Mouse (Mus musculus): Measurements from ENCODE around the gene Rap1b.
A peak's percentile ranks its signal among the peaks of the same experiment; 100 is the strongest.

The Rap1b gene

DNA sequence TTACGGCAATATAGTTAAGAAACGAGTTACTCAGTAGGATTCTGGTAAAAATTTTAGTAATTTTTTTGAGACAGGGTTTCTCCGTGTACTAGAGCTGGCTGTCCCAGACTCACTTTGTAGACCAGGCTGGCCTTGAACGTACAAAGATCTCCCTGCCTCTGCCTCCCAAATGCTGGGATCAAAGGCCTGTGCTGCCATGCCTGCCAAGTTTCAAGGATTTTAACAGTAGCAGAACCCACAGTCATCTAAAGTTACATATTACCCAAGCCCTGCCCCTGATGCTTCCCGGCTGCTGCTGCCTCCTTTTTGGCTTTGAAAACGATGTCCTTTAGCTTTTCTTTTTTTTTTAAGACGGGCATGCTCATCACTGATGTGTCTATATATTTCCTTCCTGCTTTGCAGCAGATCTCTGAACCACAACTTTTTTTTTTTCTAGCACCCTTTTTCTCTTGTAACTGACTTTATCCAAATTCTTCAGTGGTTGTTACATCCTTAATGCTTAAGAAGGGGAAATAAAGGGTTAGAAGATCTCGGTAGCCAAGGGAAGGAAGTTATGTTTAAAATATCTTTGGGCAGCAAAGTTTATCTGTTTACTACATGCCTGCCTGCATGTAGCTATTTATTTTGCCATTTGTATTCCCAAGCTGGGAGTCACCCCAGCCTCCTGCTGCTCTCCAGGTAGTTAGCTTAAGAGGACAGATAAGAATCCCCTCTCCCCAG is 10.3 kb upstream of the Rap1b start:
- DNase-seq, result peak in 1 of 2 experiments; percentile 33

DNA sequence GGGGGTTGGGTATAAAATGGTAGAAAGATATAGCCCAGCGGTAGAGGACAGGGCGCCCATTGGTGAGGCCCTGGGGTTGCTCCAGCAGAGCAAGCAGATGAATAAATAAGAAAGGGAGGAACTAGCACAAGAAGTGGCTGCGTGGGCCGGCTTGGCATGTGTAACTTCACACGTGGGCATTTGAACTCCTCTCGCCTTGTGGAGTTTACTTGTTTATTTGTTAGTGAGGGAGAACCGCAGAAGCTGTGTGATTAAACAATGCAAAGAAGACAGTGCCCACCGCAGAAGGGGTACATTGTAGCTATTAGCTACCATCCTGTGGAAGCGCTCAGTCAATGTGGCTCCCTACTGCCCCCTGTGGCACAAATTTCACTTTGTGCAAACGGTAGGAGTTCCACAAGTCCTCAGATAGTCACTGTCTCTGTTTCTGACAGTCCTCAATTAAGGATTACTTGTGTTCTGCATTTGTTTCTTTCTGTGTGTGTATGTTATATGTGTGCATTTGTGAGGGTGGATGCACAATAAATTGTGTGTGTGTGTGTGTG is 6.9 kb upstream of the Rap1b start:
- no peak for DNase-seq

DNA sequence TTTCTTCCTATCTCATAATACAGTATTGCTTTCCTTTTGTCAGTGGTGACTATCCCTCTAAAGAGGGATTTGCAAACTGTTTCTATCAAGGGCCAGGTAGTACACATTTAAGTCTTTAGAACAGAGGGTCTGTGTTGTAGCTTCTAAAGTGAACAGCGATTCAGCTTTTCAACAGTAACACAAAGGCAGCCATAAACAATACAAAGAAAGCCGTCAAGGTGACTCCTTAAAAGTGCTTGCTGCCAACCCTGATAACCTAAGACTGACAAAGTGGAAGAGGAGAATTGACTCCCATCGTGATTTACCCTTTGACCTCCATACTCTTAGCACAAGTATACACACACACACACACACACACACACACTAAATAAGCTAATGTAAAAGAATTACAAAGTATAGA is 3.1 kb upstream of the Rap1b start:
- no peak for DNase-seq

DNA sequence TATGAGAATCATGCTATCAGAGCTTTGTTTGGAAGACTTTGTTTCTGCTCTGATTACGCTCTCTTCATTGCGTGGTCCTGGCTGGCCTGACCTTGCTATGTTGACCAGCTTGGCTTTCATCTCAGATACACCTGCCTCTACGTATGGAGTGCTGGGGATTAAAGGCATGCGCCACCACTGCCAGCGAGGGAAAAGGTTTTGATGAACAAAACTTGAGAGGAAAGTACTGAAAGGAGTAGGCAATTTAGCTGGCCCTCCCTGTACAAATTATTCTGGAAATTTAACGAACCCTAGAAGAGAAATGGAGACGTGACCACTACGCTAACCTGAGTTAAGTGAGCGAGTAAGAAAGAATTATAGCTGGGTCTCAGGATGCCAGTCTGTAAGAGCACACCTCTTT is 961 bp upstream of the Rap1b start:
- DNase-seq, result no peak

DNA sequence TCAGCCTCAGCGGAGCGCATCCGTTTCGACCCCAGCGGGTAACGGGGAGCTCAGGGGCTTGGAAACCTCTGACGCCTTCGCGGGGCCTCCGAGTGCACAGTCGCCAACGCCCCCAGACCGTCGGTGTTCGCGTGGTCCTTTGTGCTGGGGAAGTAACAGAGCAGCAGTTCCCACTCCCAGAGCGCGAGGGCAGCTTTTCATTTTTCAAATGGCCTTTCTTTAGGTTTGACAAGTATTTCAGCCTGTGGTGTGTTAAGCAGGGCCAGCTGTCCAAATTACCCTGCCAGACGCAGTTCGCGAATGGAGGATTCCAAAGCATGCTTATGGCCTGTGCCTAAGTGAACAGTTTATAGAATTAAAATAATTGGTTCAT is 411 bp upstream of the Rap1b start:
- DNase-seq, result no peak

DNA sequence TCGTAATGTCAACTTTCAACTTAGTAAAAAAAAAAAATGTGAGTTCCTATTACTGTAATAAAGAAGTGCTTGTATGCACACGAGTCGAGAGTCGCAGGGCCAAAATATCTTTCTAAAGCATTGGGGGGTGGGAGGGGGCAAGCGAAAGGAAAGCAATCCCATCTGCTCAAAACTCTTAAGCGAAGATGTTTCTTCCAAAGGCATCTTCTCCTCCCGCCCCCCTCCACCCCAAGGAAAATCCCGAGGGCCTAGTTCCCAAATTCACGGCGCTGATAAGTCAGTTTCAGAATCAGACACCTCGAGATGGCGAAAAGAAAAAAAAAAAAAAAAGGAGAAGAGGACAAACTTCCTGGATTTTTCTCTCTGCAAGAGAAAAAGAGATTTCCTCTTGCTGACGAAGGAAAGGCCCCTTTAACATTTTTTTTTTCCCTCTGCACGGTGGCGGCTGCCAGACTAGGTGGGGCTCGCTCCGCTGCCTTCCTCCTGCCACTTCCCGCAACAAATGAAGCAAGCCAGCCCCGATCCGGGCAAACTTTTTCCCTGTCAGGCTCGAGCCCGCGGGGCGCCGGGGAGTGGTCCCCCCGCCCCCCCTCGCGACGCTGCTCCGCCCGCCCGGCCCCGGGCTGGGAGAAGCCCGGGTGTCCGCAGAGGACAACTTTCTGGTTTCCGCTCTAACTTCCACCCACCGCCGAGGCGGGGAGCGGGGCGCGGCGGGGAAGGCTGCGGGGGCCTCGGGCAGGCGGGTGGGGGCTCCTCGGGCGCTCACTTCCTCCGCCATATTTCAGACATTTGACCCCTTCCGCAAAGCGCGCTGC is 846 bp downstream of the Rap1b start:
- peak; percentile 66 to 70 for DNase-seq

DNA sequence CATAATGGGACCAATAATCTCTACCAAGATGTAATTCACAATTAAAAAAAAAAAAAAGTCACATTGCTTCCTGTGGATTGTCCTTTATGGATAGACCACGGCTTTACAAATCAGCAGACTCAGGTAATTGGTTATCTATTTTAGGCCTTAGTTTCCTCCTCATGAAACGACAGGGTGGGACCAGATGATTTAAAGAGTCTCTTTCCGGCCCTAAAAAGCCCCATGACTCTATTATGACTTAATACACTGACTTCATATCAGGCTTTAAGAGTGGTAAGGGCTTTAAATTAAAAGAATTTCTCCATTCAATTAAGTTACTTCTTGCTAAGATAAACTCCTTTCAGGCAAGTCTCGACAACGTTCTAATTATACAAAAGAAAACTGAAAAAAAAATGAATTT is 1.6 kb downstream of the Rap1b start:
- DNase-seq, result no peak

DNA sequence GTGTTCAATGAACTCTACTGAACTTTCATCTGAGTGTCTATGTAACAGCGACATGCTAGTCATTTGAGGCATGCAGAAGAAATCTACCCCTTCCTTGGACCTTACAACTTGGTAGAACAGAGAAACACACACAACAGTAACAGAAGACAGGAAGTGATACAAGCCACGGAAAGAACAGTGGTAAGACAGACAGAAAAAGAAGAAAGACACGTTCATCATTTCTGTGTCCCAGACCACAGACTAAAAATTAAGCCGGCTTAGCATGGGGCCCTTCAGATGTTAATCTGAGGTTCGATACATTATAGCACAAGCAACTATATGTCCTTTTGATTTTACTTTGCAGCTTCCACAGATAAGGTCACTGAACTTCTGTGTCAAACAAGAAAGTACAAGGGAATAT is 2.1 kb downstream of the Rap1b start:
- DNase-seq, result no peak

DNA sequence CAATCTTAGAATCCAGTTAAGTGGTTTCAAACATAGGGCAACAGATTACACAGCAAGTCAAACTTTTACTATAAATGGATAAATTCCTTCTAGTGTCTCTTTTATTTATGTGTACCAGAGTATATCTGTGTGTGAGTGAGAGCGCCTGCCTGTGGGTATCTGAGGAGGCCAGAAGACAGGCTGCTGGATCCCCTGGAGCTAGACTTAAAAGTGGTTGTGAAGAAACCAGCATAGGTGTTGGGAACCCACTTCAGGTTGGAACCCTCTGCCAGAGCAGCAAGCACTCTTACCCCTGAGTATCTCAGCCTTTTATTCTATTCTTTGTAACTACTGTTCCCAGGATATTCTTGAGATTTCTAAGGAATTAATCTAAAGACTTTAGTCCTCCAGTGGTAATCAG is 4.1 kb downstream of the Rap1b start:
- DNase-seq, result no peak

DNA sequence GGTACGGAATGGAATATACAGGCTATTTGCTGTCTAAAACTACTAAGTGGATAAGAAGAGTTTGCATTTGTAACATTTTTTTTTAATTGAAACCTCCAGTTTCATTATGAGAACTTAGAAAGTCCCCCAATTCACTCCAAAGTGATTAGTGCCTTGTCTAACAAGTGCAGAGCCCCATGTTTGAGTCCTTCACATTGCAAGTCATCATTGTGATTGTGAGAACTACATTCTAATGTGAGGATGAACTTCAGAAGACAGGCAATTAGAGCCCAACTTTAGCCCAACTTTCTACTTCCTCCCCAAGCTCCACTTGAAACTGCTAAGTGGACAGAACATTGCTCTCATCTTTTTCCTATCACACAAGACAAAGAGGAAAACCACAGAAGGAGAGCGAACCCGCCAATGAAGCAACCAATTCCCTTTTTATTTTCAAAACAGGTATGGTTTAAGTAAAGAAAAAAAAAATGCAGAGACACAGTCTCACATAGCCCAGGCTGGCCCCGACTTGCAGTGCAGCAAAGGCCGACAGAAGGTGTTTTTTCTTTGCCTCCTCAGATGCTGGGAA is 5.3 kb downstream of the Rap1b start:
- no peak for DNase-seq

DNA sequence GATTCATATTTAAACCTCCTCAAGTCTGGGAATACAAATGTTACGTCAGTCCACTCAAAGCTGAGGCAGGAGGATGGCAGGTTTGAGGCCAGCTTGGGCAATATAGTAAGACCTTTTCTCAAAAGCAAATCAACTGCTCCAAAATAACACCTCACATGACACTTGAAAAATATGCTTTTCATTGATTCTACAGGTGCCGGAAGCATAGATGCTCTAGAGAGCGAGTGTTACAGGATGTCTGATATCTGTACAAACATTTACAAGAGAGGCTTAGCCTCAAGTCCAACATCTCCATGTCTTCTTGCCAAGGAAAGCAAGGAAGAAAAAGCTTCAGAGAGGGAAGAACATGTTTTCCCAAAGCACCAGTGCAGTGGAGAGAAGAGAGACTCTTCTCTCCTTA is 6.1 kb downstream of the Rap1b start:
- no peak for DNase-seq

DNA sequence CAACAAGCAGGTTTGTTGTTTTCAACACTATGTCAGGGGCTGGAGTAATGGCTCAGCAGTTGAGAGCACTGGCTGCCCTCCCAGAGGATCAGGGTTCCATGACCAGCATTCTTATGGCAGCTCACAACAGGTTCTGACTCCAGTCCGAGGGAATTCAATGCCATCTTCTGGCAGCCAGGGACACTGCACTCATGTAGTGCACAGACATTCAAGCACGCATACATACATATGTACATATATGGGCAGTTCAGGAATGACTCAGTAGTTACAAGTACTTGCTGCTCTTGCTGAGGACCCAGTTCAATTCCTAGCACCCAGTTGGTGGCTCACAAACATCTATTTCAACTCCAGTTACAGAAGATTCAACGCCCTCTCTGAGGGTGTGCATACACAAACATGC is 6.9 kb downstream of the Rap1b start:
- DNase-seq, result no peak

DNA sequence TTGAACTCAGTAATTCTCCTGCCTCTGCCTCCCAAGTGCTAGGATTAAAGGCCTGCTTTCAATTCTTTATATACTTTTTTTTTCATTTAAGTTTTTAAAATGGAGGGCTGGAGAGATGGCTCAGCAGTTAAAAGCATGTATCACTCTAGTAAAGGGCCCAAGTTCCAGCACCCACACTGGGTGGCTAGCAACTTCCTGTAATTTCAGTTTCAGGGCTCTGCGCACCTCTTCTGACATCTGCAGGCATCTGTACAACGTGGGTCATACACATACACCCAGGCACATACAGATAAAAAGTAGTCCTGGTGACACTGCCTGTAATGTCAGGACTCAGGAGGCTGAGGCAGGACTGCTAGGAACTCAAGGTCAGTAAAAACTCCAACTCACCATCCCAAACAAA is 9.5 kb downstream of the Rap1b start:
- DNase-seq, result no peak

DNA sequence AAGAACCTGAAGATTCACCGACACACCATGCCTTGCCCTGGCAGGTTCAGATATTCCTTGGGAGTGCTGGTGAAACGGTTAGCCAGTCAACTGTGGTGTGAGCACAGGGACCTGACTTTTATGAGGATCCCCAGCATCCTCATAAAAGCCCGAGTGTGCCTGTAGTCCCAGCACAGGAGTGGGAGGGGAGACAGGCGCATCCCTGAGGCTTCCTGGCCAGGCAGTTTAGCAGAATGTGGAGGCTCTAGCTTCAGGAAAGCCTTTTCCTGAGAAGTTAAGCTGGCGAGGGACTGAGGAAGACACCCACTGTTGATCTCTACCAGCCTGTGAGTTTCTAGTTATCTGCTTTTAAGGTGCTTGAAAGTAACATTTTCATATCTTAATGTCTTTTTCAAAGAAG is 10.4 kb downstream of the Rap1b start:
- no peak for DNase-seq

DNA sequence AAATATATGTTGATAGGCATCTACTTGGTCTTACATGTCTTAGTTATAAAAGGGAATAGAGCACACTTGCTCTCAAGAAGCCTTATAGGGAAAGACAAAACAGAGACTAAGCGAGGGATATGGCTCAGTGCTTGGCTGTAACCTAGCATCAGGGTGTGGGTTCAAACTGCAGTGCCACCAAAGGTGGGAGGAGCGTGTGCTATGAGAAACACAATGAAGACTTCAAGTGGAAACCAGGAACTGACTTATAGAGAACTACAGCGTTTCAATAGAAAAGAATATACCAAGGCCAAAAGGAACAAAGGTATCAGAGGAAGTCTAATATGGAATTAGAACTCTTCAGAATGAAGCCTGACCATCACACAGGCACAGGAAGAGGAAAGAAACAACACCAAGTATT is 15.0 kb downstream of the Rap1b start:
- DNase-seq, result no peak

DNA sequence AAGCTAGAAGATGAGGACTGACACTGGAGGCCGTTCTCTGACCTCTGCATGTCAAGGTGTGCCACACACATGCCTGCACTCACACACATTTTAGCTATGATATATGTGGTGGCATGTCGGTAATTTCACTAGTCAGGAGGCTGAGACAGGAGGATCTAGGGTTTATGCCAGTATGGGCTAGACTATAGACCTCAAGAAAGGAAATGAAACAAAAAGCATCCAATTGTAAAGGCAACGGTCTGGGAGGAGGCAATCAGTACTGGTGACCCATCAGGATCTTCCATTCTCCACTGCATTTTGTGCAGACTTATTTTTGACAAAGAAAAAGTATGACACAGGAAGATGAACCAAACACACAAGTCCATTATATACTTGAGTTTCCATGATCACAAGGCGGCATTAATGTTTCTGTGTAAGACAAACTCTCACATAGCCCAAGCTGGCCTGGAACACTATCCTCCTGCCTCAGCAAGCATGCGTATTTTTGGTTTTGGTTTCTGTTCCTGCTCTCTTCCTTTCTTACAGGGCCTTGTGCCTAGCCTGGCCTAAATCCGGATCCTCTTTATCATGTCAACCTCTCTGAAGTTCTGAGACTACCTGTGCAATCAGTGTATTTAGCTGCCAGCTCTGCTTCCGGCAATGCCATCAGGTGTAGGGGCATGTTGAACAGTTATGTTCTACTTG is 16.2 kb downstream of the Rap1b start:
- DNase-seq, result no peak

DNA sequence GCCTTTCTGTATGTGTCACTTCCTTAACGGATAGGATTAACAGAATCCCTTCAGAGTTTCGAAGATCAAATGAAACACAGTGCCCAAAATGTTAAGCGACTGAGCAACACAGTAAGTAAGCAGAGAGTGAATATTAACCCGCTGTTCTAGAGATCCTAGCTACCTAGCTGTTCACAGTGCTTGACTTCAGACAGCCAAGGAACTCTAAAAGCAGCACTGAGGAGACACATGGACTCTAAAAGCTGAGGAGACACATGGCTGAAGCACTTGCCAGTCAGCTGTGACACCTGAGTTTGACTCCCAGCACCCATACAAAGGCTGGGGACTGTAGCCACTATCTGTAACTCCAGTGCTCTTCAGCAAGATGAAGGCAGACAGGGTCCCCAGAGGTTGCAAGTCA is 16.8 kb downstream of the Rap1b start:
- peak in 1 of 2 experiments; percentile 27 for DNase-seq

DNA sequence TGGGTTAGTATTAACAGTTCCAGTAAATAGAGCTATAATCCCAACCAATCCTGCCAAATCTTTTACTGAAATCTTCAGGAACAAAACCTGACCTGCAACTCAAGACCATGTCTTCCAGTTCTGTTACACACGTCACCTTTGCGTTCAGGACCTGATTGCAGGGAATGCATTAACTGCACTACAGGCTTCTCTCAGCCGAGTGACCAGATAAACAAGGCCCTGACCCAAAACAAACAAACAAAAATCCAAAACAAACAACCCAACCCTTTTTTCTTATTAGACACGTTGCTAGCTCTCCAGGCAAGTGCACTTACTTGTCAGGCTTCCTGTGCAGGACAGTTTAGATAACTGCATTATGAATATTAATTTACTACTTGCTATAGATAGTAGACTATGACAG is 17.3 kb downstream of the Rap1b start:
- no peak for DNase-seq

DNA sequence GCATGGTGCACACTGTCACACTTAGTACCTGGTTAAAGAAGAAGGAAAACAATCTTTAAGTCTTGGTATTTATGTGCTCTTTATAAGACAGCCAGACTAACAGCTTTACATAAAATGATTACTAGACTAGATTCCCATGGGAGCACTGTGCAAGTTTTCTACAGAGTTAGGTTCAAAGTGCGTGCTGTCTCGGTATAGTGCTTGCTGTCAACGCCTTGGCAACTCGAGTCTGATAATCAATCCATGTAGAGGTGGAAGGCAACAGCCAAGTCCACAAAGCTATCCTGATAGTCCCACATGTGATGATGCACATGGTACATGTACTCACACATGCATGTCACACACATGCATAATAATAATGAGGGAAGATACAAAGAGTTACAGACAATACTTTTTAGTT is 21.2 kb downstream of the Rap1b start:
- DNase-seq, result no peak

DNA sequence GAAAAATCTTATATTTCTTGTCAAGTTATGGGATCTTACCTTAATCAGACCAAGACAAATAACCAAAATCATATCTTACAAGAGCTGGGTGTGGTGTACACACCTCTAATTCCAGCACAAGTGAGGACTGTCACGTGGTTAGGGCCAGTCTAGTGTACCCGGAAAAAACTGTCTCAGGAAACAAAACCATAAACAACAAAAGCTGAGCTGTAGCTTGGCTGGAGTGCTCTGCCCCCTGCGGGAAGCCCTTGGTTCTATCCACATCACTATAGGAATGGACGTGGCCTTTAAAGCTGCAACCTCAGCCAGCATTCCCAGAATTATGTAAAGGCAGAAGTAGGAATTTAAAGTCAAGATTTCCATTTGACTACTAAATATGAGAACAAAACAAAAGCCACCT is 21.7 kb downstream of the Rap1b start:
- DNase-seq, result no peak

DNA sequence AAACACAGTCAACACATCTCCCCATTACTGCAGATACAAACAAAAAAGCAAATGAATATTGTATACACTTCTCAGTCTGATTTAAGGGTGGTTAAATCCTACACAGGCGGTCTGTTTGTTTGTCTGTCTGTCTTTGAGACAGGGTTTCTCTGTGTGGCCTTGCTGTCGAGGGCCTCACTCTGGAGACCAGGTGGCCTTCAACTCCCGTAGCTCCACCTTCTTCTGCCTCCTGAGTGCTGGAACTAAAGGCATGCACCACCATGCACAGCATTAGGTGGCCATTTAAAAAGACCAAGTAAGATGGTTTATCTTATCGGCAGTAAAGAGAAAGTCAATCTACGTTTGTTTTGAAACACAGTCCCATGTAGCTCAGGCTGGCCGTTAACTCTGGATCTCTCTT is 22.5 kb downstream of the Rap1b start:
- DNase-seq, result no peak

DNA sequence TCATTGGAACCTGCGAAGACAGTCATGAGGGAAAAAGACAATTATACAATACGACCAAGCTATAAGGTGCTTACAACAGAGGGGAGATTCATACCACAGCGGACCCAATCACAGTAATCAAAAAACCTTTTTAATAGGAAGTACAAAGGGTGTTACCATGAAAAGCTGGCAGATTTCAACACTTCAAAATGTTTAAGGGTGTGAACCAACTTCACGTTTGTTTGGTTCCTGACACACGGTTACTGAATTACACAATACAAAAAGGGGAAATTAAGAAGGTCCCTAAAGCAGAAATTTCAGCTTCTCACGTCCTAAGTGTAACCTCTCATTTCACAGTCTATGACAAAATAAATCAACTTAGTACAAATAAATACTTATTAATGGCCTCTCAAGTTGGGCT is 27.2 kb downstream of the Rap1b start:
- no peak for DNase-seq

DNA sequence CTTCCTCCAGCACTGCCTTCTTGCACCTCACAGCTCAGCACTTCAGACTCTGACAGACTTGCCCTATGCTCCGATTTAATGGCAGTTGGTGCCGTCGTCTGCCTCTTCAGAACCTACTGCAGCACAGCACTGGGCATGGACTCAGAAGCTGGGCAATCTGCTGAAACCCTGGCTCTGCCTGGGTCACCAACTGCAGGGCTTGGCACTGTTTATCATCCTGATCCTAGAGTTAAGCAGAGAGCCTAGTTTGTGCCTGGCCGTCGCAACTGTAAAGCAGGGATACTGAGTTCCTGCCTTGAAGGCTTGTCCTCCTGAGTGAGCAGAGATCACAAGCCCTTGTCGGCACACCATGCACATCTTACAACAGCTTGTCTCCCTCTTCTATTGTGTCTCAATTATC is 29.1 kb downstream of the Rap1b start:
- DNase-seq, result no peak

DNA sequence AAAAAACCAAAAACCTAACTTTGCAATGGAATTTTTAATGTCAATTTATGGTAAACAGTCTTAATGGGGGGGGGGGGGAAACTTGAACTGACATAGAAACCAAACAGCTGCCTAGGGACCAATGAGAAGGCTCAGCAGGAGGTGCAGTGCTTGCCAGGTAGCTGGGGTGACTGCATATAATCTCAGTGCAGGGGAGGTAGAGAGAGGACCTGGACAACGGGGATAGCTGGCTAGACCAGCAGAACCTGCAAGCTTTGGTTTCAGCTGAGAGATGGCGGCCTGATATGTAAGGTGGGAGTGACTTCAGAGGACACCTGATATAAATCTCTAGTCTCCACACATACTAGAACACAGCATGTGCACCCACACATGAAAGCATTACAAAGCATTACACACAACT is 33.3 kb downstream of the Rap1b start:
- no peak for DNase-seq

Measured in kidney, adult 8-10 months (tissue).